7 mouse cellular contexts compared by ENCODE assay signal in the genomic region with DNA sequence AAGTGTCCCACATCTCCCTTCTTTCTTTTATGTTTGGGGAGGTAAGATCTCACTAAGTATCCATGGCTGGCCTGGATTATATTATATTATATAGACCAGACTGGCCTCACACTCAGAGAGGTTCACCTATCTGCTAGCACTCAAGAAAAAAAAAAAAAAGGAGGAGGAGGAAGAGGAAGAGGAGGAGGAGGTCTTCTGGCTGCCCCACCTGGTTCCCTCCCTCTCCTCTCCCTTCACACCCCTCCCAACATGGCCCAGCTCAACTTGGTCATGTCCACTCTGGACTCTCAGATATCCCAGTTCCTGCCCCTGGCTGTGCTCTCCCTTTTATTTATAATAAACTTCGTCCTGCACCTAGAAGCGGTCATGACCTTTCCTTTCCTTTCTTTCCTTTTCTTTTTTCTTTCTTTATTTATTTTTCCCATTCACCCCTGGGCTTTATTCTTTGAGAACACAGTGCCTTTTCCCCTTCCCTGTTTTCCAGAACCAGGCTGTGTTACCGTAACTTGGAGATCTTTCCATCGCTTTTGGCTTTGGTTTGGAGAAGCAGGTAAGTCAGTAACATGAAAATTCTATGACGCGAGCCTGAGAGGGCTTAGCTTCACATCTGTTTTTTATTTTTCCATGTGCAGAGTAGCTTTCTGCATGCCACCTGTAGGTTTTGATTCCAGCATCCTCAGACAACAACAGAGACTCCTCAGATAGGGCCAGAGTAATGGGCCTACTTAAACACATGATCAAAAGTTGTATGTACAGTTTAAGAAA. TPM values are rescaled to one million over a fixed set of nuclear protein-coding genes. Genes with fewer than 3 reads are reported as not detected.
DNase-seq lines count a peak whose midpoint lies in the region; ATAC-seq and TF ChIP-seq lines count a peak whose summit lies in the region.

Itga6 (plus strand) TSS at position 7 of the 765 bp plus-strand sequence.

- no peak for TF ChIP-seq CTCF in CH12.LX (conservative IDR thresholded peaks at IDR 0.05 in 1 of 2, IDR thresholded peaks at IDR 0.05 in 1 of 2; ENCODE audit: low read depth in 2 of 2, low read length in 2 of 2)

- TF ChIP-seq EP300 in CH12.LX (IDR thresholded peaks at IDR 0.05; ENCODE audit: low read length): no peak

- no peak for ATAC-seq in forebrain, embryonic 14.5 days
- ATAC-seq in hindbrain, embryonic 11.5 days (ENCODE audit: low FRiP score): no peak
- ATAC-seq in liver, embryonic 13.5 days (ENCODE audit: low read depth): no peak

- peak within 1 kb of the TSS; percentile 6; the same call in 1 of the 2 replicates for H3K9ac ChIP-seq in CH12.LX (ENCODE audit: insufficient read depth, low read depth)
- H3K9ac ChIP-seq in forebrain, embryonic 14.5 days (ENCODE audit: low read length): no peak within 1 kb of the TSS
- no peak within 1 kb of the TSS for H3K9ac ChIP-seq in hindbrain, embryonic 11.5 days (ENCODE audit: low read depth, low read length)
- no peak within 1 kb of the TSS for H3K9ac ChIP-seq in liver, embryonic 13.5 days

- H3K27me3 ChIP-seq in CH12.LX (replicated peaks): no peaks in the 10 kb centered on the region
- H3K27me3 ChIP-seq in forebrain, embryonic 14.5 days (replicated peaks; ENCODE audit: control insufficient read depth, insufficient read depth, low read length): no peaks in the 10 kb centered on the region
- no peaks in the 10 kb centered on the region for H3K27me3 ChIP-seq in hindbrain, embryonic 11.5 days (ENCODE audit: control insufficient read depth, insufficient read depth, low read length)
- no peaks in the 10 kb centered on the region for H3K27me3 ChIP-seq in liver, embryonic 13.5 days

- dilution Hi-C loops in CH12.LX (cut with MboI; ENCODE audit: extremely low pct_ligation_motif_present, extremely low pct_unique_long_range_greater_than_20kb, low sequenced_read_pairs): no loop called here

- no peaks in the 10 kb centered on the region for H3K36me3 ChIP-seq in CH12.LX (replicated peaks in 1 of 2; ENCODE audit: control insufficient read depth in 1 of 2, insufficient read depth in 1 of 2, low read length in 1 of 2)
- no peaks in the 10 kb centered on the region for H3K36me3 ChIP-seq in forebrain, embryonic 14.5 days (ENCODE audit: control insufficient read depth, insufficient read depth, low read length)
- no peaks in the 10 kb centered on the region for H3K36me3 ChIP-seq in hindbrain, embryonic 11.5 days (ENCODE audit: control insufficient read depth, insufficient read depth, low read length)
- H3K36me3 ChIP-seq in liver, embryonic 13.5 days: no peaks in the 10 kb centered on the region

- H3K4me1 ChIP-seq in CH12.LX (ENCODE audit: control insufficient read depth in 1 of 2, insufficient read depth in 2 of 2): peaks cover 16 to 44% of the 10 kb centered on the region in 2 experiments
- peaks cover 37% of the 10 kb centered on the region for H3K4me1 ChIP-seq in forebrain, embryonic 14.5 days (ENCODE audit: control insufficient read depth, insufficient read depth, low read length)
- peaks cover 10% of the 10 kb centered on the region; the same call in 1 of the 2 replicates for H3K4me1 ChIP-seq in hindbrain, embryonic 11.5 days (replicated peaks; ENCODE audit: control insufficient read depth, insufficient read depth, low read length)
- peaks cover 15% of the 10 kb centered on the region for H3K4me1 ChIP-seq in liver, embryonic 13.5 days (replicated peaks)

- H3K79me2 ChIP-seq in CH12.LX (replicated peaks; ENCODE audit: control insufficient read depth, extremely low read depth, insufficient read depth, poor library complexity, severe bottlenecking): no peaks in the 10 kb centered on the region

- H3K27ac ChIP-seq in CH12.LX (ENCODE audit: insufficient read depth, low read depth): no peak within 1 kb of the TSS
- no peak within 1 kb of the TSS for H3K27ac ChIP-seq in forebrain, embryonic 14.5 days (ENCODE audit: low read depth, low read length)
- H3K27ac ChIP-seq in hindbrain, embryonic 11.5 days (ENCODE audit: low read depth, low read length): no peak within 1 kb of the TSS
- H3K27ac ChIP-seq in liver, embryonic 13.5 days: peak within 1 kb of the TSS; percentile 25; the same call in 1 of the 2 replicates

- DNase-seq in CH12.LX (ENCODE audit: extremely low read depth): no peak
- peak; percentile 64 for DNase-seq in ES-CJ7 (ENCODE audit: low read depth, low spot score)
- no peak for DNase-seq in forebrain, embryonic 14.5 days (ENCODE audit: low spot score)
- no peak for DNase-seq in hindbrain, embryonic 11.5 days (ENCODE audit: low spot score)
- no peak for DNase-seq in liver, embryonic 13.5 days
- no peak for DNase-seq in cerebellum, postnatal 10 days
- no peak for DNase-seq in MN1 (ENCODE audit: low spot score)

- in situ Hi-C loops in CH12.LX (cut with MboI; ENCODE audit: low pct_ligation_motif_present, low pct_unique_long_range_greater_than_20kb, low sequenced_read_pairs): no loop called here

- no peak for TF ChIP-seq RAD21 in CH12.LX (IDR thresholded peaks at IDR 0.05; ENCODE audit: low read depth, low read length)

- no peak within 1 kb of the TSS for H3K4me3 ChIP-seq in CH12.LX (replicated peaks in 1 of 3; ENCODE audit: low read depth in 2 of 3, low read length in 2 of 3, poor library complexity in 1 of 3)
- H3K4me3 ChIP-seq in forebrain, embryonic 14.5 days (ENCODE audit: low read depth, low read length): no peak within 1 kb of the TSS
- H3K4me3 ChIP-seq in hindbrain, embryonic 11.5 days (ENCODE audit: low read depth, low read length): no peak within 1 kb of the TSS
- no peak within 1 kb of the TSS for H3K4me3 ChIP-seq in liver, embryonic 13.5 days (replicated peaks)

- no peak for TF ChIP-seq POLR2A in CH12.LX (IDR thresholded peaks at IDR 0.05; ENCODE audit: low read depth, low read length)

- H3K4me2 ChIP-seq in CH12.LX (ENCODE audit: insufficient read depth, low read depth, poor library complexity, severe bottlenecking): peak within 1 kb of the TSS; percentile 30
- H3K4me2 ChIP-seq in forebrain, embryonic 14.5 days (ENCODE audit: low read length): no peak within 1 kb of the TSS
- H3K4me2 ChIP-seq in hindbrain, embryonic 11.5 days (replicated peaks; ENCODE audit: low read depth, low read length): 0 out of 2 replicates have a peak within 1 kb of the TSS, but pooled peaks have one; percentile 9
- no peak within 1 kb of the TSS for H3K4me2 ChIP-seq in liver, embryonic 13.5 days

- no peaks in the 10 kb centered on the region for H3K9me3 ChIP-seq in CH12.LX (replicated peaks; ENCODE audit: low read length)
- H3K9me3 ChIP-seq in forebrain, embryonic 14.5 days (replicated peaks; ENCODE audit: control insufficient read depth, low read length): no peaks in the 10 kb centered on the region
- no peaks in the 10 kb centered on the region for H3K9me3 ChIP-seq in hindbrain, embryonic 11.5 days (ENCODE audit: control insufficient read depth, low read length)
- no peaks in the 10 kb centered on the region for H3K9me3 ChIP-seq in liver, embryonic 13.5 days (replicated peaks)

- WGBS in forebrain, embryonic 14.5 days: 67% methylated on average over 6 of the region's 6 CpGs
- 53% methylated on average over 6 of the region's 6 CpGs for WGBS in hindbrain, embryonic 11.5 days
- 71% methylated on average over 6 of the region's 6 CpGs for WGBS in liver, embryonic 13.5 days (ENCODE audit: insufficient replicate concordance)

TF ChIP-seq in CH12.LX, 34 proteins besides CTCF, POLR2A, EP300 and RAD21:
- no peak for TF ChIP-seq E2F4 (IDR thresholded peaks at IDR 0.05; ENCODE audit: insufficient replicate concordance, low read depth, low read length)
- TF ChIP-seq ZNF384 (IDR thresholded peaks at IDR 0.05; ENCODE audit: low read depth, low read length): peak; percentile 50; the same call in 1 of the 2 replicates
- TF ChIP-seq CHD2 (IDR thresholded peaks at IDR 0.05; ENCODE audit: low read length): no peak
- TF ChIP-seq PAX5 (IDR thresholded peaks at IDR 0.05; ENCODE audit: low read length): no peak
TF ChIP-seq in CH12.LX: peak in this region for 1.

RNA-seq across cellular contexts. Expression of gene Itga6, which starts in this region (rescaled TPM):
- total RNA-seq in CH12.LX (2012; rRNA removed) (3.9 and 6.1 TPM in 2 replicates), CH12.LX (2014; rRNA removed) (10.9 and 11.5 TPM in 2 replicates)
- 11.2 and 13.9 TPM in 2 replicates for polyA plus RNA-seq in CH12.LX (2012; ENCODE audit: insufficient read length, low read depth)
- 25.0 and 27.7 TPM in 2 replicates for polyA plus RNA-seq in forebrain, embryonic 14.5 days (2014; fragmentation: Nextera tagmentation; extraction: Ambion mirVana)
- 25.5 and 29.5 TPM in 2 replicates for polyA plus RNA-seq in hindbrain, embryonic 11.5 days (2014; fragmentation: Nextera tagmentation; extraction: Ambion mirVana)
- 6.7 and 9.0 TPM in 2 replicates for polyA plus RNA-seq in liver, embryonic 13.5 days (2015; fragmentation: Nextera tagmentation; extraction: Ambion mirVana)

Comparison
In these comparisons a context has a peak if more than half of its experiments do, and no peak if none do; other contexts are left out.
1. H3K4me2 ChIP-seq: peak in CH12.LX (single experiment) and hindbrain, embryonic 11.5 days (single experiment); none in forebrain, embryonic 14.5 days (single experiment) and liver, embryonic 13.5 days (single experiment).